Mouse (Mus musculus): Measurements from ENCODE around the gene Gfi1b. TPM values are rescaled to one million over a fixed set of nuclear protein-coding genes. Genes with fewer than 3 reads are reported as not detected.

The Gfi1b gene
- polyA plus RNA-seq, 1 experiment from 2014 or later = 0.12 TPM

DNA sequence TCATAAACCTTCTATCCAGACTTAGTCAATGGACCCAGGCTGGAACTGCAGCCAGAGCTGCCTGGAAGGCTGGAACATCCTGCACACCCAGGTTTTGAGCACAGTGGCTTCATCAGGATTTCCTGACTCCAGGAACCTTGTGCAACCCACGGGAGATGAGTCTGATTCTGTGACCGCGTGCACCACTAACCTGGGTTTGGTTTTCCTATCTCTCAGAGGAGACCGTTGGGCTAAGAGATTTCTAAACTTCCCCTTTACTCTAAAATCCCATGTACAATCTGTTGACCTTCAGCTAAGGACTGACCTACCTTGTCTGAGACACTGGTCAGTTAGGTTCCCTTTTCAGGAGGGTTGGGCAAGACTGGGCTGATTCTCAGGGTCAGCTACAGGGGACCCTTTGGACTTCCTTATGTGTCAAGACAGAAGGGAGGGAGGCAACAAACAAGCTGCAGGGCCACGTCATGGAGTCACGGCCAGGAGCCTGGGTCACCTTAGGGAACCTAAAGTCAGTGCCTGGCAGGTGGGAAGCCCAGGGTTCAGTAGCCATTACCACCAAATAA is 2.9 kb downstream of the Gfi1b start:
- no peak for DNase-seq
- Histone ChIP-seq H3K4me2 (ENCODE audit: low read length) (no peak overlapping the region), H3K4me1 (ENCODE audit: control insufficient read depth, insufficient read depth, low read length) (no peaks in the 10 kb centered on the region), H3K4me3 (replicated peaks; ENCODE audit: low read depth, low read length) (no peak overlapping the region), H3K36me3 (ENCODE audit: control insufficient read depth, insufficient read depth, low read length) (no peaks in the 10 kb centered on the region), H3K9me3 (ENCODE audit: control insufficient read depth, low read length) (no peaks in the 10 kb centered on the region), H3K27ac (replicated peaks; ENCODE audit: low read depth, low read length) (no peak overlapping the region), H3K9ac (replicated peaks; ENCODE audit: low read length) (no peak overlapping the region), H3K27me3 (ENCODE audit: control insufficient read depth, insufficient read depth, low read length) (0 out of 2 replicates have a peak, but pooled peaks cover 8% of the 10 kb centered on the region)
- no peak for ATAC-seq (ENCODE audit: low FRiP score, low TSS enrichment)
- WGBS = 87% methylated on average over 6 of the region's 6 CpGs

DNA sequence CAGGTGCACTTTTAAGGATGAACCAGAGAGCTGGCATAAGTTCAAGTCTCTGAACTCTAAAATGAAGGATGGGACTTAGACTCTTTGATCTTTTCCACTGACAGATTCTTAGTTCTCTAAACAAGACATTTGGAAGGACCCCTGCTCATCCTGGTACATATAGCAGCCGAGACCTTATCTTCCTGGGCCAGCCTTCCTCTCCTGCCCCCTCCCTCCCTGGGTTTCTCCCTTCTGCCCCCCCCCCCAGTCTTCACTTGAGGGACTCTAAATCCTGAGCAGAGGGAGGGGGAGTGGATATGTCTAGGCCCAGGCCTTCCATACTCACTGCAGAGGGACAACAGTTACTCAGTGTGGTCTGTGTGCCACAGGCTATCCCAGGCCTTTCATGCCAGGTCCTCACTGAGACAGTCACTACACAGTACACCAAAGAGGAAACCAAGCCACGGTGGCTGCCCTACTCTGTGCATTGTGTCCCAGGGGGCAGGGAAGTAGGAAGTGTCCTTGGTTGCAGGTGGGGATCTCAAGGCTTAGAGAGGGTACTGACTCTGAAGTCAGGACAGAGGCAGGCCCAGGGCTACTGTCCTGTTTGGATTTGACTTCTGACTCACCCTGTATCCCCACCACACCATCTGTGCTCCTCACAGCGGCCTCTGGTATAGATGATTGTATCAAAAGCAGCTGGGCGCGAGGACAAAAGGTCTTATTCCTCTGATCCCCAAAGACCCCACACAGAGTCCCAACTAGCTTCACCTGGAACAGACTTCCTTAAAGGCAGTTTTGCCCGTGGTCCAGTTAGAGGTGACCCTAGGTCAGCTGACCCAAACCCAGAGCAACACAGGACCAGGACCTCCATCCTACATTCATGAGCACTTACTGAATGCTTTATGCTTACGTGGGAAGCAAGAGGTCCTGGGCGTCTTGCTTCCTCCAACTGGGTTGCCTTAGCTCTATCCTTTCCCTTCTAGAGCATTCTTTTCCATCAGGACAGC is 4.0 kb downstream of the Gfi1b start:
- Histone ChIP-seq H3K4me1 (ENCODE audit: control insufficient read depth, insufficient read depth, low read length) (no peaks in the 10 kb centered on the region), H3K9ac (replicated peaks; ENCODE audit: low read length) (no peak overlapping the region), H3K9me3 (ENCODE audit: control insufficient read depth, low read length) (no peaks in the 10 kb centered on the region), H3K27ac (replicated peaks; ENCODE audit: low read depth, low read length) (no peak overlapping the region), H3K36me3 (ENCODE audit: control insufficient read depth, insufficient read depth, low read length) (no peaks in the 10 kb centered on the region), H3K4me2 (ENCODE audit: low read length) (no peak overlapping the region), H3K4me3 (replicated peaks; ENCODE audit: low read depth, low read length) (no peak overlapping the region), H3K27me3 (ENCODE audit: control insufficient read depth, insufficient read depth, low read length) (0 out of 2 replicates have a peak, but pooled peaks cover 7% of the 10 kb centered on the region)
- WGBS = 71% methylated on average over 8 of the region's 8 CpGs
- ATAC-seq (ENCODE audit: low FRiP score, low TSS enrichment) (no peak), DNase-seq (no peak)

DNA sequence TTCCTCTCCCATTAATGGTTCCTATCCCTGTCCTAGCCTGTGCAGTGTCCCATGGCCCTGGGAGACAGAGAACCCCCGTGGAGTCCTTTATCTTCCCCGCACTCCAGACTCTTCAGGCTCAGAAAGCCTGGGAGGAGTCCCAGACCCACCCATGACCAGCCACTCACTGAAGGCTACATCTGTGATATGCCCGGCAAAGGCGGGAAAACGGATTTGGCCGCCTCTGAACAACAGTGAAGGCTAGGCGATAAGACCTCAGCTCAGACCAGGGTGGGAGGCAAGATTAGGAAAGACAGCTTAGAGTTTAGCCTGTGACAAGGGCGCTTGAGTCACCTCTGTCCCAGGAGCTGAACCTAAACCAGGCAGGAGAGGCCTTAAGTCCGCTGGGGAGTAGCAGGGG is 4.9 kb downstream of the Gfi1b start:
- DNase-seq (no peak), ATAC-seq (ENCODE audit: low FRiP score, low TSS enrichment) (no peak)
- no peak overlapping the region for H3K9ac ChIP-seq (replicated peaks; ENCODE audit: low read length)
- H3K9me3 ChIP-seq (ENCODE audit: control insufficient read depth, low read length) = no peaks in the 10 kb centered on the region
- no peaks in the 10 kb centered on the region for H3K36me3 ChIP-seq (ENCODE audit: control insufficient read depth, insufficient read depth, low read length)
- WGBS = 77% methylated on average over 9 of the region's 9 CpGs
- no peaks in the 10 kb centered on the region for H3K4me1 ChIP-seq (ENCODE audit: control insufficient read depth, insufficient read depth, low read length)
- no peak overlapping the region for H3K27ac ChIP-seq (replicated peaks; ENCODE audit: low read depth, low read length)
- no peak overlapping the region for H3K4me2 ChIP-seq (ENCODE audit: low read length)
- 0 out of 2 replicates have a peak, but pooled peaks cover 4% of the 10 kb centered on the region for H3K27me3 ChIP-seq (ENCODE audit: control insufficient read depth, insufficient read depth, low read length)
- H3K4me3 ChIP-seq (replicated peaks; ENCODE audit: low read depth, low read length) = no peak overlapping the region

DNA sequence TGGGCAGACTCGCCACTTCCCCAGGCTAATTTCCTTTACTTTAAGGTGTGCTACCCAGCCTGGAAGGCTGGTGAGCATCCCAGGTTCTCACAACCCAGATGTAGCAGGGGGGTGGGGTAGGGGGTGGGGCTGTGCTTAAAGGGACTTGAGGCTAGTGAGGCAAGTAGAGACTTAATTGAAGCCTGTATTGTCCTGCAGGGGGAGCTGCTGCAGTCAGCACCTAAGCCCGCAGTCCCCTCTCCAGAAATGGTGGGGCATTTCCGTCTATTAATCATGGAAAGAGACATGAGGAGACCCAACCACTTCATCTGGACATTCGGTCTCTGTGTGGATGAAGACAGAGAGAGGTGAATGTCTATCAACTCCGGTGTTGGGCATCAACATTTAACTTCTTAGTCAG is 5.4 kb downstream of the Gfi1b start:
- H3K9me3 ChIP-seq (ENCODE audit: control insufficient read depth, low read length) = no peaks in the 10 kb centered on the region
- no peak for DNase-seq
- H3K27me3 ChIP-seq (ENCODE audit: control insufficient read depth, insufficient read depth, low read length) = no peaks in the 10 kb centered on the region
- H3K36me3 ChIP-seq (ENCODE audit: control insufficient read depth, insufficient read depth, low read length) = no peaks in the 10 kb centered on the region
- no peak overlapping the region for H3K4me3 ChIP-seq (replicated peaks; ENCODE audit: low read depth, low read length)
- 31% methylated on average over 5 of the region's 5 CpGs for WGBS
- H3K4me2 ChIP-seq (ENCODE audit: low read length) = no peak overlapping the region
- ATAC-seq (ENCODE audit: low FRiP score, low TSS enrichment) = no peak
- no peak overlapping the region for H3K9ac ChIP-seq (replicated peaks; ENCODE audit: low read length)
- no peak overlapping the region for H3K27ac ChIP-seq (replicated peaks; ENCODE audit: low read depth, low read length)
- H3K4me1 ChIP-seq (ENCODE audit: control insufficient read depth, insufficient read depth, low read length) = no peaks in the 10 kb centered on the region

DNA sequence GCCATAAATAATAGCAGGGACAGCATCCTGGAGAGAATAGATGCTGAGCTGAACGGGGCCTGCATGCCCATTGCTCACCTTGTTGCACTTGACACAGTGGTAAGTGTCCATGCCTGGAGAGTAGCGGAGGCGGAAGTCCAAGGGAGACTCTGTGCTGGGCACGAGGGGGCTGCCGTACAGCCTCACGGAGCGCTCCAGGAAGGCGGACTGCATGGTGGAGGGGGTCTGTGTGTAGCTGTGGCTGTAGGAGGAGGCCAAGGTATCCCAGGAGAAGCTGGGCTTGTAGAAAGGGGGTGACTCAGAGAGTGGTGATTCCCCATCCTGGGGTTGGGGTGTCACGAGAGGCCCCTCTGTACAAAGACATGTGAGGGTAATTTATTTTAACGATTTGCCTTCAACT is 8.2 kb downstream of the Gfi1b start:
- Histone ChIP-seq H3K27me3 (ENCODE audit: control insufficient read depth, insufficient read depth, low read length) (no peaks in the 10 kb centered on the region), H3K9me3 (ENCODE audit: control insufficient read depth, low read length) (no peaks in the 10 kb centered on the region), H3K4me3 (replicated peaks; ENCODE audit: low read depth, low read length) (no peak overlapping the region), H3K36me3 (ENCODE audit: control insufficient read depth, insufficient read depth, low read length) (no peaks in the 10 kb centered on the region), H3K27ac (replicated peaks; ENCODE audit: low read depth, low read length) (no peak overlapping the region), H3K4me2 (ENCODE audit: low read length) (no peak overlapping the region), H3K9ac (replicated peaks; ENCODE audit: low read length) (no peak overlapping the region), H3K4me1 (ENCODE audit: control insufficient read depth, insufficient read depth, low read length) (no peaks in the 10 kb centered on the region)
- 94% methylated on average over 10 of the region's 10 CpGs for WGBS
- no peak for ATAC-seq (ENCODE audit: low FRiP score, low TSS enrichment)
- no peak for DNase-seq

DNA sequence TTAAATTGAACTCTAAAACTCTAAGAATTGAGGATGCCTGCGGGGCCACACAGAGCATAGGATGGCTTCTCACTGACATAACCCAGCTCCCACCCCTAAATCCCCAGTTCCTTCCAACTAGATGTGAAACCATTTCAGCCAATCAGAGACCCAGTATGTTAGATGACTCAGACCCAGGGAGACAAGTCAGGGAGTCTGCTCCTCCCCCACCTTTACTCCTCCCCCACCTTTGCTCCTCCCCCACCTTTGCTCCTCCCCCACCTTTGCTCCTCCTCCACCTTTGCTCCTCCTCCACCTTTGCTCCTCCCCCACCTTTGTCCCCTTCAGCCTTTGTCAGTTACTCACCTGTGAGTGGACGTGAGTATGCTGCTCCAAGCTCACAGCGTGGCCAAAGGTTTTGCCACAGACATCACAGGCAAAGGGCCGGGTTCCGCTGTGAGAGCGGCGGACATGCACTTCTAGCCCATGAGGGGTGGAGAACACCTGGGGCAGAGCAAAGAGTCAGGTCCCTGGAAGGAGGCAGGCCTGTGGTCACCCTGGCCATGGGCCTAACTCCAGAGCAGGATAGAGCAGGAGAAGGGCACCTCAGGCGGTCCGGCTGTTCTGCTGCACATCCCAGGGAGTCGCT is 9.2 kb downstream of the Gfi1b start:
- 68% methylated on average over 10 of the region's 10 CpGs for WGBS
- DNase-seq (no peak), ATAC-seq (ENCODE audit: low FRiP score, low TSS enrichment) (no peak)
- Histone ChIP-seq H3K27me3 (ENCODE audit: control insufficient read depth, insufficient read depth, low read length) (no peaks in the 10 kb centered on the region), H3K4me2 (ENCODE audit: low read length) (no peak overlapping the region), H3K9ac (replicated peaks; ENCODE audit: low read length) (no peak overlapping the region), H3K27ac (replicated peaks; ENCODE audit: low read depth, low read length) (no peak overlapping the region), H3K36me3 (ENCODE audit: control insufficient read depth, insufficient read depth, low read length) (no peaks in the 10 kb centered on the region), H3K4me1 (ENCODE audit: control insufficient read depth, insufficient read depth, low read length) (no peaks in the 10 kb centered on the region), H3K4me3 (replicated peaks; ENCODE audit: low read depth, low read length) (no peak overlapping the region), H3K9me3 (ENCODE audit: control insufficient read depth, low read length) (no peaks in the 10 kb centered on the region)

DNA sequence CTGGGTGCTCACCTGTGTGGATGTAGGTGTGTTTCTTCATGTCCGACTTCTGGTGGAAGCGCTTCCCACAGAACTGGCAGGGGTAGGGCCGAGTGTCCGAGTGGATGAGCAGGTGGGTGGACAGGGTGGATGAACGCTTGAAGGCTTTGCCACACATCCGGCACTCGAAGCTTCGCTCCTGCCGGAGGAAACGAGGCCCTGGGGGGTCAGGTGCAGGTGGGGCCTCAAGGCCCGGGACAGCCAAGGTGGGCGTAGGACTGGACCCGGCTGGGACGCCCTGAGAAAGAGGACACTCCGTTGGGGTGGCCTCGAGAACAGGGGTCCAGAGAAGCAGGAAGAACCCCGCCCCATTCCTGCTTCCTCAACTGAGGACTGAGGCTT is 10.4 kb downstream of the Gfi1b start:
- Histone ChIP-seq H3K4me1 (ENCODE audit: control insufficient read depth, insufficient read depth, low read length) (no peaks in the 10 kb centered on the region), H3K27me3 (ENCODE audit: control insufficient read depth, insufficient read depth, low read length) (no peaks in the 10 kb centered on the region), H3K4me2 (ENCODE audit: low read length) (no peak overlapping the region), H3K9ac (replicated peaks; ENCODE audit: low read length) (no peak overlapping the region), H3K27ac (replicated peaks; ENCODE audit: low read depth, low read length) (no peak overlapping the region), H3K9me3 (ENCODE audit: control insufficient read depth, low read length) (no peaks in the 10 kb centered on the region), H3K36me3 (ENCODE audit: control insufficient read depth, insufficient read depth, low read length) (no peaks in the 10 kb centered on the region), H3K4me3 (replicated peaks; ENCODE audit: low read depth, low read length) (no peak overlapping the region)
- ATAC-seq (ENCODE audit: low FRiP score, low TSS enrichment) (no peak), DNase-seq (no peak)
- WGBS = 88% methylated on average over 17 of the region's 17 CpGs

DNA sequence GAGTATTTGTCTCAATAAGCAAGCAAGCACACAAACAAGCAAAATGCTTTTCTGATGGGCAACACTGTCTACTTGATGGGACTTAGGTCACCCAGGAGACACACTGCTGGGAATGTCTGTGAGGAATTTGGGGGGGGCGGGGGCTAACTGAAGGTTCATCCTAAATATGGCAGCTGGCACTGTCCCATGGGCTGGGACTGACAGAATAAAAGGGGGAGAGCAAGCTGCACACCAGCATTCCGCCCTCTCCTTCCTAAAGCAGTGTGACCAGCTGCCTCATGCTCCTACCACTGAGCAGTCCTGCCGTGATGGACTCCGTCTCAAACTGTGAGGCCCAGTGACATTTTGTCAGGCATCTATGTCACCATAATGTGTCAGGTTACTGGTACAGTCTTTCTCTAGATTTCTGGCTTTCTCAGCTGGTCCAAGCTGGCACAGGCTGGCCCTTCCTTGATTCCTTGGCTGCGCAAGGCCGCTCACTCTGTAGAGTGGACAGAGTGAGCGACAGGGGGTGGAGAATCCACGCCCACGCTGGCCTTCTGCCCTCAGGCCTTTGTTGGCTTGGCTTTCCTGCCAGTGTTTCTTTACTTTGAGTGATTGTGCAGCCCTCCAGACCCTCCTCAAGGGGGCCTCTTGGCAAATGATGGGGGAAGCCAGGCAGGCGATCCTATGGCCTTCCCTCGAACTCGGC is 10.9 kb downstream of the Gfi1b start:
- 61% methylated on average over 12 of the region's 12 CpGs for WGBS
- H3K9me3 ChIP-seq (ENCODE audit: control insufficient read depth, low read length) = no peaks in the 10 kb centered on the region
- H3K9ac ChIP-seq (replicated peaks; ENCODE audit: low read length) = no peak overlapping the region
- ATAC-seq (ENCODE audit: low FRiP score, low TSS enrichment) = no peak
- H3K27me3 ChIP-seq (ENCODE audit: control insufficient read depth, insufficient read depth, low read length) = no peaks in the 10 kb centered on the region
- no peaks in the 10 kb centered on the region for H3K4me1 ChIP-seq (ENCODE audit: control insufficient read depth, insufficient read depth, low read length)
- no peak overlapping the region for H3K4me3 ChIP-seq (replicated peaks; ENCODE audit: low read depth, low read length)
- no peak overlapping the region for H3K27ac ChIP-seq (replicated peaks; ENCODE audit: low read depth, low read length)
- no peak overlapping the region for H3K4me2 ChIP-seq (ENCODE audit: low read length)
- H3K36me3 ChIP-seq (ENCODE audit: control insufficient read depth, insufficient read depth, low read length) = no peaks in the 10 kb centered on the region
- DNase-seq = no peak

Measured in midbrain, embryonic 14.5 days (tissue).